Mouse (Mus musculus): ENCODE measurements around the gene Psmb9.
A peak's percentile ranks its signal among the peaks of the same experiment; 100 is the strongest.

DNA sequence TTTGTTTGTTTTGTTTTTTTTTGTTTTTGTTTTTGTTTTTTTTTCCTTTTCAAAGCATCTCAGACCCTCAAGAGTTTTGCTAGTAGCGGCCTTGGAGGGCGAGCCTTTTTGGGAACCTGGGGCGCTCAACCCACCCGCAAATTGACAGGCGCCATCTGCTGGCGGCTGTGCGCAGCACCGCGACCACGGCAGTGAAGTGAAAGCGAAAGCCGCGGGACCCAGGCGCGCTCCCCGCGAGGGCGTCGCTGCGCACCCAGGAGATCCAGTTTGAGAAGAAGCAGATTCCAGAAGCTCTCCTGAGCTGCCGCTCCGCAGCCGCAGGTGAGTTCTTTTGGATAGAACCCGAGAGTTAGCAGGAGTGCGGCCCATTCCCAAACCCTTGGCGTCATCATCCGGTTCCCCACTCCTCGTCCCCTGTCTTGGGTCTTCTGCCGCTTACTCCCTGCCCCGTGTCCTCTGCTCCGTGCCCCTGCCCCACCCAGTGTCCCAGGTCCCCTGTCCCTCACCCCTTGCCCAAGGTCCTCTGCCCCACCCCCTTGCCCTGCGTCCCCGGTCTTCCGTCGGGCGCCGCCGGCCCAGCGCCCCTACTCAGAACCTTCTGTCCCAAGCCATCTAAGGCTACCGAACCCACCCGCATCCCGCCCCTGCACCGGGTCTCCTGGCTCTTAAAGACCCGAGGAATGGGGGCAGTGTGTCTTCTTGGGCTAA, 16.9 kb upstream of the Psmb9 start:
- TF ChIP-seq CTCF (conservative IDR thresholded peaks at IDR 0.05; ENCODE audit: insufficient read depth, insufficient read length, low read depth, low read length) (peak; percentile 80), POLR2A (IDR thresholded peaks at IDR 0.05; ENCODE audit: low read depth, low read length) (peak; percentile 28)

Measured in kidney, adult 2 months (tissue).